Mouse (Mus musculus): ENCODE results near the gene Pear1.
"Not testable (repeated sequence)": the region's sequence is repeated elsewhere in the genome, so short reads cannot be mapped to it uniquely, and the experiment has no call there.

Pear1 gene

DNA sequence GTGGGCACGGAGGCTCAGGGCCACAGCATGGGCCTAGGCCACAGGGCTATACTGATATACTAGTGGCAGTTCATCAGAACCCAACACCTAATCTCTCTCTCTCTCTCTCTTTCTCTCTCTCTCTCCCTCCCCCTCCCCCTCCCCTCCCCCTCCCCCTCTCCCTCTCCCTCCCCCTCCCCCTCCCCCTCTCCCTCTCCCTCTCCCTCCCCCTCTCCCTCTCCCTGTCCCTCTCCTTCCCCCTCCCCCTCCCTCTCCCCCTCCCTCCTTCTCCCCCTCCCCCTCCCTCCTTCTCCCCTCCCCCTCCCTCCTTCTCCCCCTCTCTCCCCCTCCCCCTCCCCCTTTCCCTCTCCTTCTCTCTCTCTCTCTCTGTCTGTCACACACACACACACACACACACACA, at the start of gene Pear1:
Gene Pear1 (minus strand): TSS at position 101 of the 400 bp plus-strand sequence.
- DNase-seq (ENCODE audit: low read depth, low spot score), result not testable (repeated sequence)

DNA sequence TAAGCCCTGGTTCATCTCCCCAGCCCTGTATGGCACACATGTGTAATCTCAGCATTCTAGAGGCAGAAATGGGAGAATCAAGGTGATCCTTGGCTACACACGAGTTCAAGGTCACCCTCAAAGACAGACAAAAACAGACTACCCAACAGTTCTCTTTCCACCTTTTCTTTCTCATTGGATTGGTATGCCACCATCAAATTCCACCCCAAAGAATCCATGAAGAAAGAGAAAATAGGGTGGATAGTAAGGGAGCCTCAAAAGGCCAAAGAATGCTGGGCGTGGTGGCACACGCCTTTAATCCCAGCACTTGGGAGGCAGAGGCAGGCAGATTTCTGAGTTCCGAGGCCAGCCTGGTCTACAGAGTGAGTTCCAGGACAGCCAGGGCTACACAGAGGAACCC, 40.0 kb upstream of the Pear1 start:
- peak; percentile 92 for DNase-seq (ENCODE audit: low read depth, low spot score)

DNA sequence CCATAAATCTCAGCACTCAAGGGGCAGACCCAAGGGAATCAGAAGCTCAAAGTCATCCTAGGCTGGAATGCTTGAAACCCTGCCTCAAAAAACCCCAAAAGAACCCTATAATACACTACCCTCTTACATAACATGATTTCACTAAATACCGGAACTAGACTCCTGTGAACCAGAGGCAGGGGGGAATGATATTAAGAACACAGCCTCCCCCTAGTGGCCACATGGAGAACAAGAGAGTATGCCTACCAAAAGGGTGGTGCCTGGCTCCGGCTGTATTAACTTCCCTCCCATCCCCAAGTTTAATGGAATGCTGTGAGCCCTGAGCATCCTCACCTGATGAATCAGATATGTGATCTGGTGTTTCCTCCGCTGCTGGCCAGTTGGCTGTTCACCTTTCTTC, 35.7 kb upstream of the Pear1 start:
- DNase-seq (ENCODE audit: low read depth, low spot score), result peak; percentile 85

- no peak for DNase-seq (ENCODE audit: low read depth, low spot score)
These were observed 33.6 kb upstream of the Pear1 start for GRCm38 (mm10) chr3:87857666-87858065.

DNA sequence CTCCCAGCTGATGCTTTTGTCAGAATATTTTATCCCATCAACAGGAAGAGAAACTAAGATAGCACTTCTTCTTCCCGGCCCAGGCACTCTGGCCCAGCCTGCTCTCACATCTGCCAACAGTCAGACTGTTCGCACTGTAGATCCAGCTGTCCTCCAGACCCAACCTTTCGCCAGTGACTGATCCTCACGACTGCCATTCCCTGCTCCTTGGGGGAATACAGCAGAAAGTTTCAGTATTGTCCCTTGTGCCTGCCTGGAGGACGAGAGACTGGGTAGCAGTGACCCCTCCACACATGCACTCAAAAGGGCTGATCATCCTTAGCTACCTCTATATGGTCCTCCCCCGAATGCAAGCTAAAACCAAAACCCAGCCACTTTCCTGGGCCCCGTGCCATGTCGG, 31.8 kb upstream of the Pear1 start:
- no peak for DNase-seq (ENCODE audit: low read depth, low spot score)

DNA sequence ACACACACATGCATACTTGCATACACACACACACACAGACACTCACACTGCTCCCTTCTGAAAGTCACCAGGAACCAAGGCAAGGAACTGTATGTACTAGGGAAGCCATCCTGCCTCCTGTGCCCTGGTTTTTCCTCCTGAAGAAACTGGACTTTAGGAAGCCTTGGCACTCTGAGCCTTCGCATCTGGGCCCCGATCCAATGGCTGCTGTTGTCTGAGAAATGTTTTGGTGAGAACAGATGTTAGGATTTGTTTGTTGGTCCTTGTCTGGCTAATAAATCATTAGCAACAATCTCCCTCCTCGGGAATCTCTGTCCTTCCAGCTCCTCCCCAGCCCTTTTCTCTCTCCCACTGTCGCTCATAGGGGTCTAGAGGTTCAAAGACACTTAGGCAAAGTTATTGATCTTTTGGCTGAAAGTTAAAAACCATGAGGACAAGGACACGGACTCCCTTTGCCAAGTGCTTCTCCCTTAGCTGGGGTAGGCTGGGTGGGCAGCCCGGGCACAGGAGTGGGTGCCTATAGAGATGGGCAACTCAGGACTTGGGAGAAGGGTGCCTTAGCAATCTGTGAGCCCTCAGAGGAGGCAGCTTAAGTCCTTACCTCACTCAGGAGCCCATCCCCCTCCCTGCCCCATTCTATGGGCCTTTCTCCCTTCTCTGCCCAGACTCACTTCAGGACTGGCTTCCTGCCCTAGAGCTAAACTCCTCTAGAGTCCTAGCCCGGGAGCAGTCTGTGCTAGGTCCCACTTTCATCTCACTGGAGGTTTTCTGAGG, 30.9 kb upstream of the Pear1 start:
- DNase-seq (ENCODE audit: low read depth, low spot score), result no peak

- no peak for DNase-seq (ENCODE audit: low read depth, low spot score)
These were observed 25.0 kb upstream of the Pear1 start for GRCm38 (mm10) chr3:87849117-87849516.

DNA sequence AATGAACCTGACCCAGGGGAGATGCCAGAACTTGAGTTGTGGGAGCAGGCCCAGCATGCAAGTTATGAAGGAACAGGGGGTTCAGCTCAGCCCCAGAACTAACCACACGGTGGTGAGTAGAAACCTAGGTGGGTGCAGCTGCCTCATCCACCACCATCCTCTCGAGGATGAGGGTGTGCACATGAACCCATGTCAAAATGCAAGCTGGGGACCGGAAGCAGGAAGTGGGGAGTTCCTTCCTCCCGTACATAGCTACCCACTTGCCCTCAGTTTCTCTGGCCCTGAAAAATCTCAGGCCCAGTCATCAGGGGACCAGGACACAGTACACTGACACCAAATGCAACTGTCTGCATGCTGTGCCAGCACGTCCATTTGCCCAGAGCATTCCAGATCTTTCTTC, 23.6 kb upstream of the Pear1 start:
- no peak for DNase-seq (ENCODE audit: low read depth, low spot score)

DNA sequence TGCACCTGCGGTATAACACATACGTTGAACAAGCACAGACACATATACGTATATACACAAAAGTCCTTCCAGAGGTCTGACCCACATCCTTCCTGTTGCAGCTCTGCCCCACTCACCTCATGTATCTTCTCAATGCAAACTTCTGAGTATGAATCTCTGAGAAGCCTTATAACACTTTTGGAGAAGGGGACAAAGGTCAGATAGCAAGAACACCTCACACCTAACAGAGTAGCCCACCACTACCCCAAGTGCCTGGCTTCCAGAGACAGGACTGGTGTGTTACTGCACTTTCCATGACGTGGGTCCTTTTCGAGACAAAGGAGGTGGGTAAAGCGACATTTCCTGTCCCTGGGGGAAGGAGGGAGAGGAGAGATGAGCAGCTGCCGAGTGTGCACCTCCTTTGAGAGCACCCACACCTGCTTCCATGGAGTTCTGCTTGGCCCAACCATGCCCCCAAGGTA, 22.6 kb upstream of the Pear1 start, which contains the start of gene Sh2d2a:
Gene Sh2d2a (plus strand): TSS at position 106 of the 461 bp plus-strand sequence.
- DNase-seq (ENCODE audit: low read depth, low spot score), result no peak

DNA sequence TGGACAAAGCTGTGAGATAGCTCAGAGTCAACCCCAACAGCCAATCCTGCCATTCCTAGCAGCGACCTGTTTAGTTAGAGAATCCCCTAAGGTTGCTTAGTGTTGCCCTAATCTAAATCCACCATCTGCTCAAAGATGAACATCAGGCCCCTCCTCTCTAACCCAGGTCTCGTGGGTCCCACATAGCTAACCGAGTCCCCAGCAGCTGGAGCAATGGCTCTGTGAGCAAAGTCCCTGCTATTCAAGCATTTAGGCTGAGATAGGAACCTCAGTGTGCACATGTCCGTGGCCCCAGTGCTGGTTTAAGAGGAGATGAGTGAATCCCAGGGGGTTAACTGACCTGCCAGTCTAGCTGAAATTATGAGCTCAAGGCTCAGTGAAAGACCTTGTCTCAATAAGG, 22.1 kb upstream of the Pear1 start:
- no peak for DNase-seq (ENCODE audit: low read depth, low spot score)

DNA sequence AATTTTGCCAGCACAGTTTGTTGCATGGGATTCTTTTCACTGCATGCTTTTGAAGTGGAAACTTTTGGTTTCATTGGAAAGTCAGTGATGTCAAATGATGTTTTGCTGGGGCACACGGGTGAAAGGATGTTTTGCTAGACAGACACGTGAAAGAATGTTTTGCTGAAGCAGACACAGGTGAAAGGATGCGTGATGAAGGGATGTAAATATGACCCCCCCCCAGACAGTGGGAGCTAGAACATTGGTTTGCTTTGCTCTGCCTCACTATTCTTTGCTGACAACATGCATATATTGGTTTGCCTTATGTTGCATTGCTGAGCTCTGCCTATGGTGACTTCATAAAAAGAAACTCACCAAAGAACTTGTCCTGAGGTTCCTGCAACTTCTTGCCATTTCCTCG, 20.9 kb upstream of the Pear1 start:
- no peak for DNase-seq (ENCODE audit: low read depth, low spot score)

DNA sequence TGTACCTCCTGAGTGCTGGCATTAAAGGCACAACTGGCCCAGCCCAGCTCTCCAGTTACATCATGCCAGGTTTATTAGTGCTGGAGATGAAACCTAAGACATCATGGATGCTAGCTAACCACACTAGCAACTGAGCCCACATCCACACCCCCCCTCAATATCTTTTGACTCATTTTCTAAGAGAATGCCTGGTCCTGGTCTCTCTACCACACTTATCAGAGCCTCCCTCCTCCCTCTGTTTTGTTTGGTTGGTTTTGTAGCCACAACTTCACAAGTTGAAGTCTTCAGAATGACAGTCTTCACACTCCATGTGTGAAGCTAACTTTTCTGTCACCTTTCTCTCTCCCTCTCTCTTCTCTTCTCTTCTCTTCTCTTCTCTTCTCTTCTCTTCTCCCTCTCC, 16.8 kb upstream of the Pear1 start:
- no peak for DNase-seq (ENCODE audit: low read depth, low spot score)

- DNase-seq (ENCODE audit: low read depth, low spot score), result peak; percentile 86
These were observed 14.5 kb upstream of the Pear1 start for GRCm38 (mm10) chr3:87838622-87839021.

DNA sequence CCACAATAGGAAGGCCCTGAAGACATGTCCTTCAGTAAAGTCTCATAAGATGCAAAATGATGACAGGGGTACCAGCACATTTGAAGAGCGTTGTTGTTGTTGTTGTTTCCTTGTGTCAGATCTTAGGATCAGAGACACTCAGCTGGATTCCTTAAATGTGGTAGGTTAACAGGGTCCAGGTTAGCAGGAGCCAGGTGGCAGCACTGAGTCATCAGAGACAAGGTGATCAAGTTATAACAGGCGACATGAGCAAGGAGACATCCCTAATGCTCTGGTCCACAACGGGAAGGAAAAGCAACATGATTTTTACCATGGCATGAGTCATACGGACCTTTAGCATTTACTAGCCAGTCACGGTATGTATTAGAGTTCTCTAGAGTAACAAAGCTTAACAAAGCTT, 9.4 kb upstream of the Pear1 start:
- DNase-seq (ENCODE audit: low read depth, low spot score), result peak; percentile 40

- no peak for DNase-seq (ENCODE audit: low read depth, low spot score)
These were observed 8.2 kb upstream of the Pear1 start for GRCm38 (mm10) chr3:87832109-87832859.

DNA sequence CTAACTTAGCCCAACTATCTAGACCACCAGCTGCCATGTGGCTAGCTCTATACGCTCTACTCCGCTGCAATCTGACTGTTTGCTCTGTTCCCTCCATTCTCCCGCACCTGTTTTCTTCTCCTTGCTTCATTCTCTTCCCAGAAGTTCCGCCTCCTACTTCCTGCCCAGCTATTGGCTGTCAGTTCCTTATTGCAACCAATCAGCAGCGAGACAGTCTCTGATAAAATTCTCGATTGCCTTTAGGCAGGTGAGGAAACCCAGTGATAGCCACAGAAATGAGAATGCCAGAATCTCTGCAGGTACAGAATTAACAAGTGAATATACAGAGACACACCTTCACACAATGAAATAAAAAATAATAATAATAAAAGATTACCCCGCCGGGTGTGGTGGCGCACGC, 4.9 kb upstream of the Pear1 start:
- peak; percentile 50 for DNase-seq (ENCODE audit: low read depth, low spot score)

- no peak for DNase-seq (ENCODE audit: low read depth, low spot score)
These were observed 4.3 kb upstream of the Pear1 start for GRCm38 (mm10) chr3:87828435-87828834.

GRCm38 (mm10) chr3:87818226-87818625, 5.9 kb downstream of the Pear1 start:
- DNase-seq (ENCODE audit: low read depth, low spot score), result no peak

GRCm38 (mm10) chr3:87816646-87817093, 7.4 kb downstream of the Pear1 start:
- peak; percentile 92 for DNase-seq (ENCODE audit: low read depth, low spot score)

DNA sequence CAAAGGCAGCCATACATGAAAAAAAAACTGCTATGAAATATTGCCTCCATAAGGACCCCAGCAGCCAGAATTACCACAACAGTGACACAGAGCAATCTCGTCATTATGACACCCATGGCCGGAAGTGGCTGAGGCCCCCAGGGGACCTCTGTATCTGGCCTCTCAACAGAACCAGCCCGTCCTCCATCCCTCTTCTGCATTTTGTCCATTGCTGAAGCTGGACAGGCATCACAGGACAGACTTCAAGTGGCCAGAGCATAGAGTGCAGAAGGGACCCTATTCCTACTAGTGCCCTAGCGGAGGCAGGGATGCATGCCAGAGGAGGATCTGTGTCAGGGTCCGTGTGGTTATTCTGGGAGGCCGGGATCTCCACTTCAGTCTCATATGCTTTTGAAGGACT, 7.9 kb downstream of the Pear1 start:
- no peak for DNase-seq (ENCODE audit: low read depth, low spot score)

DNA sequence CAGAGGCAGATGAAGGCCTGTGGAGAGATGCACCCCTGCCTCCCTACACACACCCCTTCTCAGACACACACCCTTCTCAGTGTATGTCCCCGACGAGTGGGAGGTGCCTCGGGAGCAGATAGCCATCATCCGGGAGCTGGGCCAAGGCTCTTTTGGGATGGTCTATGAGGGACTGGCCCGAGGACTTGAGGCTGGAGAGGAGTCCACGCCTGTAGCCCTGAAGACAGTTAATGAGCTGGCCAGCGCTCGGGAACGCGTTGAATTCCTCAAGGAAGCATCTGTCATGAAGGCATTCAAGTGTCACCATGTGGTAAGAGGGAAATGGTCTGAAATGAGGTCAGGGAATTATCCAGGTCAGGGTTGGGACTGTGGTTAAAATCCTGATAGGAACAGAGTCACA, 11.2 kb downstream of the Pear1 start:
- DNase-seq (ENCODE audit: low read depth, low spot score), result no peak

DNA sequence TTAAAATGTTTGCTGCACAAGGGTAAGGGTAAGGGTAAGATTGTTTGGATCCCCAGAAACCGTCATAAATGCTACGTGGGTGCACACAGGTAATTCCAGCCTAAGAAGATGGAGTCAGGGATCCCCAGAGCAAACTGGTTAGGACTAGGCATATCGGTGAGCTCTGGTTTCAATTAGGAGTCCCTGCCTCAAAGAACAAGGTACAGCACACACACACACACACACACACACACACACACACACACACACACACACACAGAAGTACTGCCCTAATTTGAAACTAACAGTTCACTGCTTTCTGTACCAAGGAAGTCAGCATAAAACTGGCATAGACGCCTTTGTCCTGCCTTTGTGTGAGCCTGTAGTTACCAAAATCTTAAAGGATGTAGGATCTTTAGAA, 11.7 kb downstream of the Pear1 start:
- no peak for DNase-seq (ENCODE audit: low read depth, low spot score)

GRCm38 (mm10) chr3:87811297-87811696, 12.8 kb downstream of the Pear1 start:
- DNase-seq (ENCODE audit: low read depth, low spot score), result no peak
